Mouse (Mus musculus) hindbrain, embryonic 12.5 days (tissue): Measurements from ENCODE around the gene Tmem132b. TPM values are rescaled to one million over a fixed set of nuclear protein-coding genes. Genes with fewer than 3 reads are reported as not detected.

Source experiments
- ATAC-seq: fragments of 200-750 bp; cut with Nextera tagmentation; 2 replicates; pipeline ENCODE4 v1.8.0; 2017; ENCODE audit warnings: moderate TSS enrichment; ENCODE audit not compliant: low FRiP score
- H3K27ac ChIP-seq: fragments of 300-500 bp; sonication (generic); 2 replicates; pipeline ENCODE4 v1.5.1; 2016; ENCODE audit warnings: mild to moderate bottlenecking
- H3K27me3 ChIP-seq: fragments of 300-500 bp; sonication (generic); 2 replicates; pipeline ENCODE4 v1.6.1; 2016; ENCODE audit warnings: mild to moderate bottlenecking
- H3K36me3 ChIP-seq: fragments of 300-500 bp; sonication (generic); 2 replicates; pipeline ENCODE4 v1.6.1; 2016; ENCODE audit warnings: mild to moderate bottlenecking
- H3K4me1 ChIP-seq: fragments of 300-500 bp; sonication (generic); 2 replicates; pipeline ENCODE4 v1.6.1; 2016
- H3K4me2 ChIP-seq: fragments of 300-500 bp; sonication (generic); replicated peaks from 2 replicates; pipeline ENCODE4 v1.6.1; 2016; ENCODE audit warnings: mild to moderate bottlenecking
- H3K4me3 ChIP-seq: fragments of 300-500 bp; sonication (generic); 2 replicates; pipeline ENCODE4 v1.5.1; 2016; ENCODE audit warnings: mild to moderate bottlenecking
- H3K9ac ChIP-seq: fragments of 300-500 bp; sonication (generic); 2 replicates; pipeline ENCODE4 v1.6.1; 2016; ENCODE audit warnings: mild to moderate bottlenecking, moderate library complexity
- H3K9me3 ChIP-seq: fragments of 300-500 bp; sonication (generic); replicated peaks from 2 replicates; pipeline ENCODE4 v1.6.1; 2016; ENCODE audit warnings: mild to moderate bottlenecking
- WGBS: fragments of 180-500 bp; shearing (Covaris S2); methylation state at CpG from one replicate; pipeline ENCODE4 v1.1.7; 2016; 5-methylcytosine and 5-hydroxymethylcytosine counted together
- polyA plus RNA-seq: library from polyadenylated mRNA; unstranded; fragments of >200 nt; fragmentation: Nextera tagmentation; extraction: Ambion mirVana; gene quantifications from 2 replicates; pipeline ENCODE4 v1.2.1, GENCODE M21; 2016

The Tmem132b gene
- polyA plus RNA-seq, 1 experiment from 2014 or later = 2.4 TPM

- no peak for ATAC-seq
Observed at GRCm38 (mm10) chr5:125807861-125808260, 276.3 kb downstream of the Tmem132b start.

GRCm38 (mm10) chr5:125829342-125829741 lies 297.8 kb downstream of the Tmem132b start:
- no peak overlapping the region for H3K4me2 ChIP-seq
- H3K27ac ChIP-seq = no peak overlapping the region
- H3K4me1 ChIP-seq = no peaks in the 10 kb centered on the region
- WGBS = 91% methylated on average over 3 of the region's 3 CpGs
- no peaks in the 10 kb centered on the region for H3K27me3 ChIP-seq
- no peaks in the 10 kb centered on the region for H3K36me3 ChIP-seq
- ATAC-seq = no peak
- no peaks in the 10 kb centered on the region for H3K9me3 ChIP-seq
- no peak overlapping the region for H3K9ac ChIP-seq
- H3K4me3 ChIP-seq = no peak overlapping the region

More at GRCm38 (mm10) chr5:125807861-125808260, 276.3 kb downstream of the Tmem132b start:
- H3K4me1 ChIP-seq = no peaks in the 10 kb centered on the region
- H3K9me3 ChIP-seq = no peaks in the 10 kb centered on the region
- no peak overlapping the region for H3K9ac ChIP-seq
- H3K4me3 ChIP-seq = no peak overlapping the region
- H3K4me2 ChIP-seq = no peak overlapping the region
- 84% methylated on average over 5 of the region's 5 CpGs for WGBS
- H3K27ac ChIP-seq = no peak overlapping the region
- H3K27me3 ChIP-seq = no peaks in the 10 kb centered on the region; the same call in 1 of the 2 replicates
- H3K36me3 ChIP-seq = no peaks in the 10 kb centered on the region

GRCm38 (mm10) chr5:125835890-125836289 lies 304.3 kb downstream of the Tmem132b start:
- no peak for ATAC-seq
- no peaks in the 10 kb centered on the region for H3K36me3 ChIP-seq
- no peaks in the 10 kb centered on the region for H3K27me3 ChIP-seq
- H3K9me3 ChIP-seq = no peaks in the 10 kb centered on the region
- no peak overlapping the region for H3K9ac ChIP-seq
- no peaks in the 10 kb centered on the region for H3K4me1 ChIP-seq
- no peak overlapping the region for H3K27ac ChIP-seq
- H3K4me3 ChIP-seq = no peak overlapping the region
- no peak overlapping the region for H3K4me2 ChIP-seq
- 90% methylated on average over 1 of the region's 1 CpGs for WGBS

DNA sequence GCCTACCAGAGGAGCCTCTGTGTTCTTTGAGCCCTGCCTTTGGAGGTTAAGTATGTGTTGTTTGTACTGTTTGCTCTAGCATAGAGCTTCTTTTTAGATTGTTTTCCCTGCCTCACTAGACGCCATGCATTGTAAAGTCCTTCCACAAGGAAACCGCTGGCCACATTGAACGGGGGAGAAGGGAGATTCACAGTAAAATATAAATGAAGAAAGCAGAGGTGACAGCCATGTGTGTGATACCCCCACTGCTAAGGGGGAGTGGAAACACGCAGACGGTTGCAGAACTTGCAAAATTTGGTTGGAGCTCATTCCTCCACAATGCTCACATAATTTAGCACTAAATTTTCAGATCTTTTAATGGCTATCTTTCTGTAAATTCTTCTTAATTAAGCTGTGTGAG lies 305.2 kb downstream of the Tmem132b start:
- no peaks in the 10 kb centered on the region for H3K4me1 ChIP-seq

More for the DNA sequence above, 305.2 kb downstream of the Tmem132b start:
- WGBS = 82% methylated on average over 5 of the region's 5 CpGs
- H3K9me3 ChIP-seq = no peaks in the 10 kb centered on the region
- ATAC-seq = no peak
- H3K27me3 ChIP-seq = no peaks in the 10 kb centered on the region
- no peaks in the 10 kb centered on the region for H3K36me3 ChIP-seq
- no peak overlapping the region for H3K9ac ChIP-seq
- no peak overlapping the region for H3K27ac ChIP-seq
- H3K4me3 ChIP-seq = no peak overlapping the region
- no peak overlapping the region for H3K4me2 ChIP-seq

Other genes with a start within 250 kb of the Tmem132b start
- gene Scarb1, start 190.7 kb upstream of the Tmem132b start, polyA plus RNA-seq = 28.6 and 29.7 TPM in 2 replicates
- 0.58 and 0.82 TPM in 2 replicates for gene Gm10382, start 142.5 kb upstream of the Tmem132b start, polyA plus RNA-seq
- gene Ubc, start 141.6 kb upstream of the Tmem132b start, polyA plus RNA-seq = 1,117 and 1,167 TPM in 2 replicates
- gene Dhx37, start 97.7 kb upstream of the Tmem132b start, polyA plus RNA-seq = 16.7 and 18.0 TPM in 2 replicates
- gene Bri3bp, start 90.2 kb upstream of the Tmem132b start, polyA plus RNA-seq = 38.1 and 39.9 TPM in 2 replicates
- 62.2 and 64.4 TPM in 2 replicates for gene Aacs, start 56.0 kb upstream of the Tmem132b start, polyA plus RNA-seq